Mouse (Mus musculus) G1E (cell line): ENCODE results near the gene Stard10. TPM values are rescaled to one million over a fixed set of nuclear protein-coding genes. Genes with fewer than 3 reads are reported as not detected.

Experiments used
- ATAC-seq: 2 replicates; pipeline ENCODE4 v1.8.0; 2016; ENCODE audit warnings: mild to moderate bottlenecking; ENCODE audit not compliant: insufficient number of reproducible peaks, poor library complexity, low FRiP score, severe bottlenecking; ENCODE audit errors: extremely low read depth
- DNase-seq: peaks from one replicate; pipeline ENCODE4 v3.0.0; 2012; ENCODE audit warnings: low spot score
- H3K27me3 ChIP-seq: 2 replicates; pipeline ENCODE4 v1.6.1; 2012; ENCODE audit warnings: mild to moderate bottlenecking, low read length, inconsistent platforms; ENCODE audit not compliant: insufficient read depth
- H3K36me3 ChIP-seq: replicated peaks from 2 replicates; pipeline ENCODE3; 2012; ENCODE audit warnings: mild to moderate bottlenecking, inconsistent platforms
- H3K4me1 ChIP-seq: 2 replicates; pipeline ENCODE4 v1.6.1; 2012; ENCODE audit warnings: low read depth, low read length, inconsistent platforms, mixed read lengths; ENCODE audit not compliant: insufficient read depth
- H3K4me3 ChIP-seq: 2 replicates; pipeline ENCODE4 v1.5.1; 2012; ENCODE audit warnings: low read depth, mild to moderate bottlenecking, inconsistent platforms, low read length, moderate library complexity, mixed read lengths
- H3K9me3 ChIP-seq: replicated peaks from 2 replicates; pipeline ENCODE4 v1.6.1; 2012; ENCODE audit warnings: inconsistent platforms
- CTCF ChIP-seq: IDR thresholded peaks from 2 replicates; pipeline ENCODE4 v1.5.1; 2012; ENCODE audit warnings: low read depth, low read length, inconsistent platforms, mixed read lengths
- GATA1 ChIP-seq: IDR thresholded peaks from 2 replicates; pipeline ENCODE4 v1.6.1; 2012; ENCODE audit warnings: borderline replicate concordance, low read length, inconsistent platforms, mixed read lengths
- GATA2 ChIP-seq: IDR thresholded peaks from 2 replicates; pipeline ENCODE4 v1.6.1; 2012; ENCODE audit warnings: low read depth, low read length, inconsistent platforms, borderline replicate concordance
- POLR2AphosphoS5 ChIP-seq: IDR thresholded peaks from 2 replicates; pipeline ENCODE4 v1.6.1; 2012; ENCODE audit warnings: low read depth, low read length, inconsistent platforms; ENCODE audit not compliant: insufficient replicate concordance
- TAL1 ChIP-seq: conservative IDR thresholded peaks from 2 replicates; pipeline ENCODE4 v1.6.1; 2012; ENCODE audit warnings: low read depth, low read length, inconsistent platforms, mixed read lengths
- polyA plus RNA-seq: library from polyadenylated mRNA; stranded (reverse); fragments of >175 nt; gene quantifications from 2 replicates; pipeline ENCODE4 v1.2.3, GENCODE M21; 2012
- total RNA-seq, 2 experiments: library from RNA; stranded (forward) in 1 of 2; stranded (reverse) in 1 of 2; fragments of 200-1000 nt in 1 of 2; fragments of >200 nt in 1 of 2; fragmentation: Nextera tagmentation in 1 of 2; gene quantifications; 2 replicates each; pipeline ENCODE4 v1.2.3; 2014 to 2017

Gene Stard10
- total and polyA plus RNA-seq, 3 experiments = 0.05 TPM; not detected in 2

DNA sequence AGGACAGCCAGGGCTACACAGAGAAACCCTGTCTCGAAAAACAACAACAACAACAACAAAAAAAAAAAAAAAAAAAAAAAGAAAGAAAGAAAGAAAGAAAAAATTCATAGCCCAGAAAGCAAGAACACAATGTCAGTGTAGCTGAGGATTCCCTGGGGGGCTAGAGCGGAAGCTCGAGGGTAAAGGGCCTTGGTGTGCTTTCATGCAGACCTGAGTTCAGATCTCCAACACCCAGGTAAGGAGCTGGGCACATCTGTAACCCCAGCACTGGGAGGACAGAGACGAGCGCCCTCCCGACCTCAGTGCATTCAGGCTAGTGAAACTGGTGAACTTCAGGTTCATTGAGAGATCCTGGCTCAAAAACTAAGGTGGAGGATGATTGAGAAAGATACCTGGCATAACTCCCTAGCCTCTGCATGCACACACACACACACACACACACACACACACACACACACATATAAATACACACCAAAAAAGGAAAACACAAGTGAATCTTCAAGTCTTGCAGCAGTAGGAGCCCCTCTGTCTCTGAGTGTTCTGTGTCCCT is 38.7 kb downstream of the Stard10 start:
- Histone ChIP-seq H3K27me3 (no peaks in the 10 kb centered on the region; the same call in 1 of the 2 replicates), H3K9me3 (no peaks in the 10 kb centered on the region), H3K4me1 (peaks cover 16% of the 10 kb centered on the region), H3K36me3 (peaks cover 30% of the 10 kb centered on the region), H3K4me3 (no peak overlapping the region)
- TF ChIP-seq POLR2AphosphoS5 = no peak
- no peak for TF ChIP-seq TAL1
- no peak for TF ChIP-seq GATA2
- TF ChIP-seq CTCF = no peak
- no peak for TF ChIP-seq GATA1
- ATAC-seq = no peak
- DNase-seq = no peak

DNA sequence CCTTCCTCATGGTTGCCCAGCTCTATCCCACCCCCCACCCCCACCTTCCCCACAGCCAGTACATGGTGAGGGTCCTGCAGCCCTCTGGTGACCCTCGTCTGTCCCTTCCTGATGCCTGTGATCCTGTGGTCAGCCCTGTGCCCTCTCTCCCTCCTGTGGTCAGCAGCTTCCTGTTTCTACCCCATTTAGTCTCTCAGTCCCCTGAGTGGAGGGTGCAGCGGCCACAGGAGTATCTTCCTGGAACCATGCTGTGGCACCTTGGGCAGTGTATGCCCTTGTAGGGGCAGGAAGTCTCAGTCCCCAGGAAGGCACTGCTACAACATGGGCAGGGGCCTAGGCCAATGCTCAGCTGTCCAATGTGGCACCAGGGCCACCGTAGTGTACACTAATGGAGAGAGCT is 40.0 kb downstream of the Stard10 start:
- Histone ChIP-seq H3K4me3 (no peak overlapping the region), H3K9me3 (no peaks in the 10 kb centered on the region), H3K4me1 (peaks cover 28% of the 10 kb centered on the region), H3K36me3 (peaks cover 28% of the 10 kb centered on the region), H3K27me3 (no peaks in the 10 kb centered on the region; the same call in 1 of the 2 replicates)
- ATAC-seq = no peak
- no peak for DNase-seq
- TF ChIP-seq GATA2 = no peak
- no peak for TF ChIP-seq TAL1
- TF ChIP-seq GATA1 = no peak
- TF ChIP-seq CTCF = no peak
- no peak for TF ChIP-seq POLR2AphosphoS5

DNA sequence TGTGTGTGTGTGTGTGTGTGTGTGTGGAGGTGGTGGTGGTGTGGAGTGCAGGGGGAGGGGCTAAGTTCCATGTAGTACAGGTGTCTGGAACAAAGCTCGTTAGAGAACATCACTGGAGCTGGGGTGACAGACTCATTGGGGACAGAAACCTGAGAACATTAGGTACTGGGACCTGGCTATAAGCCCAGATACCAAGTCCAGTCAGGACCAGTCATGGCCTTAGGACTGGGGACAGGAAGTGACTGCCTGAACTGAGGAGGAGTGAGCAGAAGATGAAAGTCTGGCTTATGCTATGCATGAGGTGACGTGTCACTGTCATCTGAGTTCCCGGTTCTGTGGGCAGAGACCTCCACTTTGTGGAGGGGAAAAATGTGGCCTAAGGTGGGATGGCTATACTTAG is 43.5 kb downstream of the Stard10 start:
- no peak overlapping the region for H3K4me3 ChIP-seq
- peaks cover 58% of the 10 kb centered on the region for H3K4me1 ChIP-seq
- no peaks in the 10 kb centered on the region for H3K27me3 ChIP-seq
- H3K9me3 ChIP-seq = no peaks in the 10 kb centered on the region
- TF ChIP-seq CTCF (no peak), GATA2 (no peak), POLR2AphosphoS5 (no peak), TAL1 (no peak), GATA1 (no peak)
- no peak for ATAC-seq
- DNase-seq = no peak
- peaks cover 10% of the 10 kb centered on the region for H3K36me3 ChIP-seq

DNA sequence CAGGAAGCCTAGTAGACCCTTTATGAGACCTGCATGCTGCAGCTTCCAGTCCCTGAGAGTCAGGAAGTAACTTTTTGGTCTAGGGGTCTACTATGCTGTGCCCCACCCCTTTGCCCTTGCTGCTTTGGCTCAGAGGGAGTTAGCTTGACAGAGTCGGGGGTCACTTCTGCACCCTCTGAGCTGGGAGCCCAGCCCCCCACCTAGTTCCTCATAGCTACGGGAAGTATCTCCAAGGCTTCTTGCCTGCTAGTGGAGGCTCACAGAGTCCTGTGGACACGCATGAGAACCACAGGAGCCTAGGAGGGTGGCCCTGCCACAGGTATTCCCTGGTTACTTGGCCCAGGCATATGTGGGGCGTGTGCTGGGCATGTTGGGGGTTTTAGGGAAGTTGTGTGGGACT is 44.1 kb downstream of the Stard10 start:
- DNase-seq = no peak
- Histone ChIP-seq H3K27me3 (no peaks in the 10 kb centered on the region), H3K36me3 (peaks cover 10% of the 10 kb centered on the region), H3K9me3 (no peaks in the 10 kb centered on the region), H3K4me3 (no peak overlapping the region; the same call in 1 of the 2 replicates), H3K4me1 (peaks cover 58% of the 10 kb centered on the region)
- no peak for ATAC-seq
- TF ChIP-seq GATA1 (no peak), GATA2 (no peak), TAL1 (no peak), POLR2AphosphoS5 (no peak), CTCF (no peak)

DNA sequence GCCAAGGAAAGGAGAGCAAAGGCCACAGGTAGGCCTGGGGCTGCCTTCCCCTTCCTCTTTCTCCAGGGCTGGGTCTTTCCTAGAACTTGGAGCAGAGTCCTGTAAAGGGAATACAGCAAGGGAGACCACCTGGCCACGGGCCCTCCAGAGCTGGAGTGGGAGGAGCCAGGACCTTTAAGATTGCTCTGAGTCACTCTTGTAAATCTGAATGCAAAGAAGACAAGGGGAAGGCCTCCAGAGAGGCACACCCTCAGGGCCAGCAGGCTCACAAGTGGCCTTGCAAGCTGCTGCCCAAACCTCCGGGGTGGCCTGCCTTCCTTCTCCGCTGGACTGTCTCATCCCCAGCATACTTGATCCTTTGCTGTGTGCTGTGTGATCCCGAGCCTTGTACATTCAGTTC is 44.9 kb downstream of the Stard10 start:
- Histone ChIP-seq H3K4me1 (peaks cover 55% of the 10 kb centered on the region), H3K27me3 (no peaks in the 10 kb centered on the region), H3K9me3 (no peaks in the 10 kb centered on the region), H3K4me3 (peak overlapping the region; percentile 57; the same call in 1 of the 2 replicates), H3K36me3 (peaks cover 14% of the 10 kb centered on the region)
- DNase-seq (no peak), ATAC-seq (peak; percentile 32; the same call in 1 of the 2 replicates)
- no peak for TF ChIP-seq GATA2
- TF ChIP-seq TAL1 = no peak
- TF ChIP-seq CTCF = no peak

DNA sequence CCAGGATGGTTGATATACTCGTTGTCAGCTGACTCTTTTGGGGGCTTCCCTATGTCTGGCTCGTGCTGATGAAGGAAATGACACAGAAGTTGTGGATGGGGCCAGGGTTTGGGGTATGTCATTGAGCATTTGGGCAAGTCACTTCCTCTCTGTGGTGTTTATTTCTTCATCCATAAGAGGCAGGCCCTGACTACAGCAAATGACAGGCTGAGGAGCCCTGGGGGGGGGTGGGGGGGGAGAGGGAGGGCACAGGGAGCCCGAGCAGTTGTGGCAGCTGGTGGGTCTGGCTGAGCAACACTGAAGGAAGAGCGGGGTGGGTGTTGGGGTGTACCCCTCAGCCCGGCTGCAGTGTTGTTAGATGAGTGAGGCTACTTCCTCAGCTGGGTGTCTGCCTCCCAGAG is 45.9 kb downstream of the Stard10 start:
- Histone ChIP-seq H3K36me3 (peaks cover 12% of the 10 kb centered on the region), H3K27me3 (no peaks in the 10 kb centered on the region), H3K9me3 (no peaks in the 10 kb centered on the region), H3K4me1 (peaks cover 45% of the 10 kb centered on the region), H3K4me3 (peak overlapping the region; percentile 42; the same call in 1 of the 2 replicates)
- TF ChIP-seq GATA2 (no peak), TAL1 (no peak), POLR2AphosphoS5 (no peak), GATA1 (no peak), CTCF (no peak)
- DNase-seq (no peak), ATAC-seq (peak; percentile 48)

DNA sequence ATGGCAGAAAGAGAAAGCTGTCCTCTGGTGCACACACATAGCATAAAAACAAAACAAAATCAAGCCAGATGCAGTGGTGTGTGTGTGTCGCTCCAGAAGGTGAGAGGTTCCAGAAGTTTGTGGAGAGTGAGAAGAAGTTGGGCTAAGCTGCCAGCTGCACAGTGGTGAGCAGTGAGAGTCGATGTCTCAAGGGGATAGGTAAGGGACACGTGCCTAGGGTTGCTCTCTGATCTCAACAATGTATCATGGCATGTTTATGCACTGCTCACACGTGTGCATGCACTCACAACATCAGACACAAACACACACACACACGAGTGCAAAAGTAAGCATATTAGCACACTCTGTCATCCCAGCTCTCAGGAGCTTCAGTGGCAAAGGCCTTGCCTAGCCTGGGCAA is 47.0 kb downstream of the Stard10 start:
- ATAC-seq = no peak
- DNase-seq = no peak
- TF ChIP-seq CTCF = no peak
- no peak for TF ChIP-seq GATA1
- no peak for TF ChIP-seq GATA2
- no peak for TF ChIP-seq TAL1
- no peak for TF ChIP-seq POLR2AphosphoS5
- no peak overlapping the region for H3K4me3 ChIP-seq
- H3K4me1 ChIP-seq = peaks cover 51% of the 10 kb centered on the region
- H3K36me3 ChIP-seq = peaks cover 13% of the 10 kb centered on the region
- H3K9me3 ChIP-seq = no peaks in the 10 kb centered on the region
- H3K27me3 ChIP-seq = no peaks in the 10 kb centered on the region
